Mouse (Mus musculus) adrenal gland, adult 10 weeks (tissue): ENCODE data around the gene Olfr666. TPM values are rescaled to one million over a fixed set of nuclear protein-coding genes. Genes with fewer than 3 reads are reported as not detected.

Experiments
- polyA plus RNA-seq: library from polyadenylated mRNA; stranded (reverse); fragments of 350-450 nt; fragmentation: Illumina TruSeq; extraction: RNeasy Lipid Tissue Mini Kit (QIAGEN cat#74804); gene quantifications from one replicate; pipeline ENCODE4 v1.2.3, GENCODE M21; 2014; ENCODE audit warnings: low read depth, low replicate concordance

The Olfr666 gene
- not detected for polyA plus RNA-seq

GRCm38 (mm10) chr7:104895852-104896251 lies at the start of gene Olfr666:
Olfr666 (minus strand) TSS chr7:104895952.

DNA sequence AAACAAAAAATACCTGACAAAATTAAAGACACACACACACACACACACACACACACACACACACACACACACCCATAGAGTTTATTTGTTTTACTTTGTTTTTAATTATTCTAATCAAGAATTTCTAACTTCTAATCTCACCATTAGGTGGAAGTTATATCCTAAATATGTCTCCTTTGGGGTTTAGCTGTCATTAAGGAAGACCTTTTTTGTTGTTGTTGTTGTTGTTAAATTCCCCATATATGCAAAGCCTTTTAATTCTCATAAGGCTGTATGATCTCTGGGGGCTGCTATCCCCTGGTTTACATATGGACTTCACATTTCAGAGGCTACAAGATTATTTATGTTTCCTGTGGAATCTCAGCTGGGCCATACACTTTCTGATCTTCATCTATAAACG lies 38.2 kb upstream of the Olfr666 start, which contains the start of gene Olfr669:
Gene Olfr669 (plus strand): TSS at position 301 of the 400 bp plus-strand sequence.

GRCm38 (mm10) chr7:104927957-104928356 lies 32.2 kb upstream of the Olfr666 start, which contains the start of gene Olfr668:
Olfr668 (minus strand) TSS chr7:104928057.

GRCm38 (mm10) chr7:104921382-104921781 lies 25.6 kb upstream of the Olfr666 start, which contains the start of gene Olfr667:
Olfr667 (minus strand) TSS chr7:104921482.

DNA sequence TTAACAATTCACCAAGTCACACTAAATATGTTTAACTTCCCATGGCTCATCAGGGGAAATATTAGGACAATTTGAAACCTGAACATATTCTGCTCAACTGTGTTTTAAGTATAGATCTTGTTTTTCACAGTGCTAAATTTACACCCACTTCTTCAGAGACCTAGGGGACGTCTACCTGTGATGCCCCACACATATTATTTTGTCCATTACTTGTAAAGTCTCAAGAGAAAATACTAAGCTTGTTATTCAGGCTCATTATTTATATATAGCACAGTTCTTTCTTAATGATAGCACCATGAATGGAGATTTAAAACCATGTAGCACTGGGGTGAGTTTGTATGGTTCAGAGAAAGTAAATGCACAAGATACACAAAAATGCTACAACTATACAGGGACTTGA lies 18.0 kb downstream of the Olfr666 start, which contains the start of gene Olfr665:
Gene Olfr665 (plus strand): TSS at position 301 of the 400 bp plus-strand sequence.

DNA sequence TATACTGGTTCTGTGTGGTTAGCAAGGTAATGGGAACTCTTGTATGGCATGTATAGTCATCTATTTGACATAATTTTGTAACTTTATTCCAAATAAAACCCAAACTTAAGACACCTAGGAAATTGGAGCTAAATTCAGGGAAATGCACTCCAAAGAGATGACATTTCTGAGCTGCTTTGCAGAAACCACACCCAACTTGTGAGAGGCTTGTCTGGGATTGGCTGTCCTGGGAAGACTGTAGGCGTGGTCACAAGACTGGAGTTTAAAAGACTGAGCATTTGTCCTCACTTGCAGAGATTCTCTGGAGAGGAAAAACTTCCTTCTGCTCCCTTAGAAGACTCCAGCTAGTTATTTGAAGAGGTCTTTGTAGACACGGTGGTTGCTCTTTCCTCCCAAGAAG lies 39.0 kb downstream of the Olfr666 start, which contains the start of gene Usp17la:
Gene Usp17la (plus strand): TSS at position 301 of the 400 bp plus-strand sequence.

GRCm38 (mm10) chr7:104842503-104842902 lies 53.2 kb downstream of the Olfr666 start, which contains the start of gene Usp17lb:
Usp17lb (minus strand) TSS chr7:104842603.

Other genes starting within 250 kb of the Olfr666 start
- not detected for gene Olfr658, start 248.6 kb downstream of the Olfr666 start, polyA plus RNA-seq
- gene Olfr659, start 229.2 kb downstream of the Olfr666 start, polyA plus RNA-seq, result not detected
- gene Olfr661, start 209.5 kb downstream of the Olfr666 start, polyA plus RNA-seq, result not detected
- not detected for gene Usp17le, start 118.5 kb downstream of the Olfr666 start, polyA plus RNA-seq
- gene Usp17lb, start 53.3 kb downstream of the Olfr666 start, polyA plus RNA-seq, result not detected
- gene Usp17la, start 38.9 kb downstream of the Olfr666 start, polyA plus RNA-seq, result not detected
- not detected for gene Olfr665, start 17.9 kb downstream of the Olfr666 start, polyA plus RNA-seq
- gene Olfr667, start 25.5 kb upstream of the Olfr666 start, polyA plus RNA-seq, result not detected
- gene Olfr668, start 32.1 kb upstream of the Olfr666 start, polyA plus RNA-seq, result not detected
- gene Olfr669, start 38.3 kb upstream of the Olfr666 start, polyA plus RNA-seq, result not detected
- not detected for gene Olfr670, start 66.7 kb upstream of the Olfr666 start, polyA plus RNA-seq
- gene Olfr671, start 83.2 kb upstream of the Olfr666 start, polyA plus RNA-seq, result not detected
- not detected for gene Olfr672, start 106.1 kb upstream of the Olfr666 start, polyA plus RNA-seq
- gene Olfr675, start 132.5 kb upstream of the Olfr666 start, polyA plus RNA-seq, result not detected
- not detected for gene Olfr676, start 136.7 kb upstream of the Olfr666 start, polyA plus RNA-seq
- not detected for gene Olfr677, start 155.4 kb upstream of the Olfr666 start, polyA plus RNA-seq
- gene Olfr678, start 168.5 kb upstream of the Olfr666 start, polyA plus RNA-seq, result not detected
- not detected for gene Olfr679, start 185.3 kb upstream of the Olfr666 start, polyA plus RNA-seq
- gene Olfr680-ps1, start 196.9 kb upstream of the Olfr666 start, polyA plus RNA-seq, result not detected
- gene Olfr681, start 220.9 kb upstream of the Olfr666 start, polyA plus RNA-seq, result not detected